Mouse (Mus musculus): ENCODE data around the gene Camkmt.

DNA sequence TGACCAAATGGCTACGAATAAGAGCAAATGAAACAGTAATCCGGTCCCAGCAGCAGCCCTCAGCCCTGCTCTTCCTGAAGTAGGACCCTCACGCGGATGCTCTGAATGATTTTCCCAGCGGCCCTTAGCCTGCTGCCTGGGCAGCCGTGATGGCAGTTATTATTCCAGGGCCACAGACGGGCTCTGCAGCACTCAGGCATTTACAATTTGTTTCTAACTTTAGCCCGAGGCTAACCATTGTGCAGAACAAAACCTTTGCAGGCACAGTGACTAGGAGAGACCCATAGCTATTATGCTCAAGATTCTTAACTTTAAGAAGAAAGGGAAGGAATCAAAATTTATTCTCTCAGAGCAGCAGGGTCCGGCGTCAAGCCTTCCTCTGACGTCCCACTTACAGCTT, 18.0 kb upstream of the Camkmt start:
- TF ChIP-seq GATA1 (IDR thresholded peaks at IDR 0.05; ENCODE audit: low read length) (no peak), TAL1 (IDR thresholded peaks at IDR 0.05; ENCODE audit: low read length) (no peak)

Measured in erythroblast, embryonic 14.5 days (primary cell).